Mouse (Mus musculus) ES-Bruce4 (cell line): Measurements from ENCODE around the gene Glipr1l2. TPM values are rescaled to one million over a fixed set of nuclear protein-coding genes. Genes with fewer than 3 reads are reported as not detected.

ENCODE experiments used
- H3K27ac ChIP-seq: 2 replicates; pipeline ENCODE4 v1.5.1; 2012; ENCODE audit warnings: low read length, inconsistent platforms; ENCODE audit not compliant: insufficient read depth
- H3K27me3 ChIP-seq: 2 replicates; pipeline ENCODE4 v1.6.1; 2012; ENCODE audit warnings: mild to moderate bottlenecking, low read length, inconsistent platforms; ENCODE audit not compliant: control insufficient read depth, poor library complexity, insufficient read depth, severe bottlenecking
- H3K36me3 ChIP-seq: 2 replicates; pipeline ENCODE4 v1.6.1; 2012; ENCODE audit warnings: inconsistent platforms, mild to moderate bottlenecking, low read length, moderate library complexity; ENCODE audit not compliant: control insufficient read depth, poor library complexity, insufficient read depth, severe bottlenecking
- H3K4me1 ChIP-seq: one replicate; pipeline ENCODE4 v1.8.1; 2011; ENCODE audit warnings: low read length; ENCODE audit not compliant: control insufficient read depth, insufficient read depth
- H3K4me3 ChIP-seq: 2 replicates; pipeline ENCODE4 v1.5.1; 2011; ENCODE audit warnings: low read depth, mild to moderate bottlenecking, low read length
- H3K9ac ChIP-seq: 2 replicates; pipeline ENCODE4 v1.6.1; 2012; ENCODE audit warnings: low read depth, mild to moderate bottlenecking, inconsistent platforms; ENCODE audit not compliant: poor library complexity, severe bottlenecking
- H3K9me3 ChIP-seq: replicated peaks from 2 replicates; pipeline ENCODE4 v1.6.1; 2012; ENCODE audit warnings: mild to moderate bottlenecking, low read length, inconsistent platforms; ENCODE audit not compliant: control insufficient read depth, poor library complexity, insufficient read depth, severe bottlenecking
- CTCF ChIP-seq: IDR thresholded peaks from one replicate; pipeline ENCODE4 v1.8.1; 2011; ENCODE audit warnings: low read depth, low read length
- EP300 ChIP-seq: IDR thresholded peaks from 2 replicates; pipeline ENCODE4 v1.6.1; 2011; ENCODE audit warnings: low read depth, low read length; ENCODE audit not compliant: insufficient read depth
- POLR2A ChIP-seq: IDR thresholded peaks from one replicate; pipeline ENCODE4 v1.8.1; 2011; ENCODE audit warnings: low read length; ENCODE audit not compliant: insufficient read depth
- polyA plus RNA-seq: library from polyadenylated mRNA; stranded (reverse); fragments of >200 nt; gene quantifications from 2 replicates; pipeline ENCODE4 v1.2.4, GENCODE M21; 2011; ENCODE audit warnings: low read depth; ENCODE audit not compliant: missing spikeins, insufficient read depth, insufficient read length

Gene Glipr1l2
- polyA plus RNA-seq, 1 experiment = not detected

DNA sequence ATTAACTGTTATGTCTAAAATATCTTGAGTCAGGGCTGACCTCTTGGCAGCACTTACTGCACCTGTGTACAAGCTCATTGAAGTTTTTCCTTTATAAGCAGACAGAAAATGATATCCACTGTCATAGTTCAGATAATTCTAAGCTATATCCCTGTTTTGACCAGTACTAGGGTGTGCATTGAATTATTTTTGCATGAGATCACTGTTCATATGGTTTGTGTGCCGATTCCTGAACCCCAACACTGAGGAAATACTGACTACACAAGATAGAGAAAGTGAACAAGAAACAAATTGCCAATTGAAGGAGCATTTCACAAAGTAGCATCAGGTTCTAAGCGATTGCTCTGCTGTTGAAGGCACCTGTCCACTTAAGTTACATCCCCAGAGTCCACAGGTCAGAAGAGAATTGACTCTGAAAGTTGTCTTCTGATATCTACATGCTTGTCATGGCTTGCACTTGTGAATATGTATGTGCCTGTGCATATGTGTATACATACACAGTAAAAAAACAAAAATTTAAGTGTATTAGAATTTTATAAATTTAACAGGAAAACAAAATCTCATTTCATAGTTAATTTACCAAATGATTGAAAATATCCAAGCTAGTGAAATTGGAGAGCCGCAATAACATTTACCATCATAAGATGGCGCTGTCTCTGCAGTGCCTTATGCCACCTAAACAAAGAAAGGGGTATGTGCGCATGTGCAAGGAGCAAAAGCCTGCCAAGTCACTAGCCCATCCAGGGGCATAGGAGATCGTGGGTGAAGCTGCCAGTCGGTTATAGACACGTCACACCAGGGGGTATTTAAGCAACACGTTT is 55.1 kb downstream of the Glipr1l2 start:
- peak overlapping the region; percentile 34; the same call in 1 of the 2 replicates for H3K4me3 ChIP-seq
- H3K9me3 ChIP-seq = no peaks in the 10 kb centered on the region
- H3K9ac ChIP-seq = no peak overlapping the region
- H3K4me1 ChIP-seq = no peaks in the 10 kb centered on the region
- H3K27ac ChIP-seq = no peak overlapping the region
- TF ChIP-seq CTCF = peak; percentile 8
- TF ChIP-seq EP300 = no peak
- TF ChIP-seq POLR2A = no peak
- no peaks in the 10 kb centered on the region for H3K27me3 ChIP-seq
- H3K36me3 ChIP-seq = no peaks in the 10 kb centered on the region

DNA sequence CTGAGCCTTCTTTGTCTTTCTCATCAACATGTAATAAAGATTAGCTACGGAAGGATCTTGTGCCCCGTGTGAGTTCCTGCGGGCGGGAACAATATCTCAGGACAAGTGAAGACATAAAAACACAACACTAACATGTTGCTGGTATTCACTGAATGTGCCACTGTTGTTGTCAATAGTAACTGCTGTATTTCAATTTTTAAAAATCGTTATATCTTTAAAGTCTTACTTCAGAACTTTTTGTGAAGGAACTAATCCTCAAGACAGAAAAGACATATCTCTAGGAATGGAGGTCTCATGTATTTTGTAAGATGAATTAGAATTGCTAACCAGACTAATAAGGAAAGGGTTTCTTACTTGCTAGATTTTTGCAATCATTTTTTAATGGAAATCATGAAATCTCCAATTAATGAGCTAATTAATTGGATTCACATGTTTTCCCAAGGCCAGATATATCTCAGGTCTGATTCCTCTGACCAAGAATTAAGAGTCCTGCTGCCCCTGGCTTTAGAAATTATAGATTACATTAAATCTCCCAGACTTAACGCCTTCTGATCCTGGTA is 55.8 kb downstream of the Glipr1l2 start:
- TF ChIP-seq CTCF = no peak
- TF ChIP-seq POLR2A = no peak
- TF ChIP-seq EP300 = no peak
- Histone ChIP-seq H3K4me3 (peak overlapping the region; percentile 34; the same call in 1 of the 2 replicates), H3K4me1 (no peaks in the 10 kb centered on the region), H3K27ac (no peak overlapping the region), H3K9me3 (no peaks in the 10 kb centered on the region), H3K27me3 (no peaks in the 10 kb centered on the region), H3K9ac (no peak overlapping the region), H3K36me3 (no peaks in the 10 kb centered on the region)

DNA sequence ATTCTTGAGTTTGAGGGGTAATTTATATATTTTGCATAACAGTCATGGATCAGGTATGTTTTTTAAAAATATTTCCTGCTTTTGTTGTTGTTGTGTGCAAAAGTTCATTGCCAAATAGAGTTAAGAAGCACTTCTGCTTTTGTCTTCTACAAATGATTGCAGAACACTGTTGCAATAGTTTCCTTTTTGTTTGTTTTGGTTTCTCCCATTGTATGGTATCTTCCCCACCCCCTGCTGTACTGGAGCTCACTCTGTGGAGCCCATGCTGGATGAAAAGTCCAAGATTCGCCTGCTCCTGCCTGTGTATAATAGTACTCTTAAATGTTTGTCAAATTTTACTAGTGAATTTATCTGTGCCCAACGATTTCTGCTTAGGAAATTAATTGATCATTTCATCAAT is 56.7 kb downstream of the Glipr1l2 start:
- Histone ChIP-seq H3K9me3 (no peaks in the 10 kb centered on the region), H3K36me3 (no peaks in the 10 kb centered on the region)
- no peak for TF ChIP-seq POLR2A
- TF ChIP-seq CTCF = no peak
- TF ChIP-seq EP300 = no peak

More for the DNA sequence above, 56.7 kb downstream of the Glipr1l2 start:
- H3K9ac ChIP-seq = no peak overlapping the region
- H3K4me3 ChIP-seq = no peak overlapping the region
- H3K27ac ChIP-seq = no peak overlapping the region
- no peaks in the 10 kb centered on the region for H3K27me3 ChIP-seq
- no peaks in the 10 kb centered on the region for H3K4me1 ChIP-seq

Other genes with a start within 250 kb of the Glipr1l2 start
- gene Krr1, start 110.7 kb upstream of the Glipr1l2 start, polyA plus RNA-seq = 63.6 and 77.1 TPM in 2 replicates
- gene Glipr1, start 80.7 kb upstream of the Glipr1l2 start, polyA plus RNA-seq = 1.1 TPM in 1 of 2 replicates, not detected in the other
- gene Glipr1l1, start 23.2 kb upstream of the Glipr1l2 start, polyA plus RNA-seq = not detected in 2 replicates
- not detected in 2 replicates for gene Glipr1l3, start 77.0 kb downstream of the Glipr1l2 start, polyA plus RNA-seq
- gene Caps2, start 80.3 kb downstream of the Glipr1l2 start, polyA plus RNA-seq = 1.3 and 1.7 TPM in 2 replicates
- gene Kcnc2, start 187.8 kb downstream of the Glipr1l2 start, polyA plus RNA-seq = 0.12 TPM in 1 of 2 replicates, not detected in the other